Mouse (Mus musculus) kidney, embryonic 16.5 days (tissue): ENCODE measurements at regions not wholly inside any gene's neighbourhood (a gene's known extent, or its start where the extent isn't known, plus 50 kb on each side); places are given as distances from the start of the nearest gene placed in this dataset.

Experiments used
- ATAC-seq: fragments of 200-750 bp; cut with Nextera tagmentation; 2 replicates; pipeline ENCODE4 v1.8.0; 2017; ENCODE audit warnings: moderate TSS enrichment; ENCODE audit not compliant: low FRiP score, low TSS enrichment
- H3K27ac ChIP-seq: fragments of 300-500 bp; sonication (generic); 2 replicates; pipeline ENCODE4 v1.5.1; 2014; ENCODE audit warnings: low read length
- H3K27me3 ChIP-seq: fragments of 300-500 bp; sonication (generic); 2 replicates; pipeline ENCODE4 v1.6.1; 2014; ENCODE audit warnings: low read length, control low read depth, mixed read lengths; ENCODE audit not compliant: insufficient read depth
- H3K36me3 ChIP-seq: fragments of 300-500 bp; sonication (generic); 2 replicates; pipeline ENCODE4 v1.6.1; 2014; ENCODE audit warnings: low read length, control low read depth, mixed read lengths; ENCODE audit not compliant: insufficient read depth
- H3K4me1 ChIP-seq: fragments of 300-500 bp; sonication (generic); 2 replicates; pipeline ENCODE4 v1.6.1; 2014; ENCODE audit warnings: low read length, control low read depth, mixed read lengths; ENCODE audit not compliant: insufficient read depth
- H3K4me2 ChIP-seq: fragments of 300-500 bp; sonication (generic); replicated peaks from 2 replicates; pipeline ENCODE4 v1.6.1; 2014; ENCODE audit warnings: low read depth, low read length
- H3K4me3 ChIP-seq: fragments of 300-500 bp; sonication (generic); 2 replicates; pipeline ENCODE4 v1.5.1; 2014; ENCODE audit warnings: mild to moderate bottlenecking, low read length
- H3K9ac ChIP-seq: fragments of 300-500 bp; sonication (generic); replicated peaks from 2 replicates; pipeline ENCODE4 v1.6.1; 2014; ENCODE audit warnings: low read length
- H3K9me3 ChIP-seq: fragments of 300-500 bp; sonication (generic); 2 replicates; pipeline ENCODE4 v1.6.1; 2016; ENCODE audit warnings: low read length, control low read depth
- WGBS: fragments of 180-500 bp; shearing (Covaris S2); extraction: QIAGEN DNeasy Blood & Tissue Kit; methylation state at CpG from one replicate; pipeline ENCODE4 v1.1.7; 2014; 5-methylcytosine and 5-hydroxymethylcytosine counted together

DNA sequence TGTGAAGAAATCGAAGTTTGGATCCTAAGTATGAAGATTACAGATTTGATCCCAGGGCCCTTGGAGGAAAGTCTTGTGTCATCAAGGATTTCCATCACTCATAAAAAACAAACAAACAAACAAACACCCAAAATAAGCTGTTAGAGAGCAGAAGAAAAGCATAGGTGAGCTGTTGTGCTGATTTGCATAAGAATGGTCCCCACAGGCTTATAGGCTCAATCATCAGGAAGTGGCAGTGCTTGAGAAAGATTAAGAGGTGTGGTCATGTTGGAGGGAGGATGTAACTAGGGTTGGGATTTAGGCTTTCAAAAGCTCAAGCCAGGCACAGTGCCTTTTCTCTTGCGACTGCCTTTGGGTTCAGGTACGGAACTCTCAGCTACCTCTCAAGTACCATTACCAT lies 205.1 kb downstream of the Gm10260 start:
- no peak overlapping the region for H3K4me2 ChIP-seq
- ATAC-seq, result no peak
- no peak overlapping the region for H3K27ac ChIP-seq
- H3K4me3 ChIP-seq, result no peak overlapping the region
- H3K9ac ChIP-seq, result no peak overlapping the region
- H3K27me3 ChIP-seq, result no peaks in the 10 kb centered on the region
- WGBS, result 87% methylated on average over 3 of the region's 3 CpGs
- peaks cover under 1% of the 10 kb centered on the region; the same call in 1 of the 2 replicates for H3K9me3 ChIP-seq
- H3K36me3 ChIP-seq, result no peaks in the 10 kb centered on the region
- peaks cover 3% of the 10 kb centered on the region; the same call in 1 of the 2 replicates for H3K4me1 ChIP-seq

- no peak overlapping the region for H3K27ac ChIP-seq
- no peak overlapping the region for H3K9ac ChIP-seq
- 53% methylated on average over 5 of the region's 5 CpGs for WGBS
- H3K4me3 ChIP-seq, result no peak overlapping the region
- no peak for ATAC-seq
- no peaks in the 10 kb centered on the region for H3K36me3 ChIP-seq
- no peaks in the 10 kb centered on the region for H3K27me3 ChIP-seq
- H3K4me2 ChIP-seq, result no peak overlapping the region
- peaks cover 3% of the 10 kb centered on the region; the same call in 1 of the 2 replicates for H3K9me3 ChIP-seq
- peaks cover 3% of the 10 kb centered on the region; the same call in 1 of the 2 replicates for H3K4me1 ChIP-seq
Observed at GRCm38 (mm10) chr13:97554601-97555000, 205.8 kb downstream of the Gm10260 start.

- H3K4me2 ChIP-seq, result no peak overlapping the region
- WGBS, result 56% methylated on average over 4 of the region's 4 CpGs
- ATAC-seq, result no peak
- H3K36me3 ChIP-seq, result no peaks in the 10 kb centered on the region
- no peak overlapping the region for H3K9ac ChIP-seq
- no peak overlapping the region for H3K27ac ChIP-seq
- 0 out of 2 replicates have a peak, but pooled peaks cover 3% of the 10 kb centered on the region for H3K9me3 ChIP-seq
- H3K4me1 ChIP-seq, result peaks cover 16% of the 10 kb centered on the region
- no peak overlapping the region for H3K4me3 ChIP-seq
- H3K27me3 ChIP-seq, result no peaks in the 10 kb centered on the region
Observed at GRCm38 (mm10) chr13:97552236-97552635, 208.2 kb downstream of the Gm10260 start.

DNA sequence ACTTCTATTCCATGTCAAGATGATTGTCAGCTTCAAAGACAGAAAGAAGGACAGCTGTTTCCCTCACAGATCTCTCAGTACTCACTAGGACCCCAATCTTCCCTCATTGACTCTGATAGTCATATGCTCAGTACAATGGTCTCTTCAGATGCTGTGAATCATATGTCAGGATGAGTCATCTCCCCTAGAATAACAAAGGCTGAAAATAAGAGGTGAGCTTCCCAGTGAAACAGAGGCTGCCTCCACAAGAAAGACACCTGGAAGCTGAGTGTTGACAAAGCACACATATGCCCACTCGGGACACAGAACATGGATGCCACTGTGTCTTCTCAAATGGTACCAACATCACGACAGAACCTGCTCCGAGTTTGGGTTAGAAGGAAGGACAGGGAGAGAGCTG lies 209.6 kb downstream of the Gm10260 start:
- Histone ChIP-seq H3K27me3 (no peaks in the 10 kb centered on the region), H3K9ac (no peak overlapping the region), H3K4me1 (peaks cover 21% of the 10 kb centered on the region), H3K4me2 (no peak overlapping the region), H3K4me3 (no peak overlapping the region), H3K27ac (no peak overlapping the region), H3K36me3 (no peaks in the 10 kb centered on the region), H3K9me3 (0 out of 2 replicates have a peak, but pooled peaks cover 3% of the 10 kb centered on the region)
- WGBS, result 85% methylated on average over 3 of the region's 3 CpGs
- no peak for ATAC-seq

- H3K36me3 ChIP-seq, result no peaks in the 10 kb centered on the region
- no peak for ATAC-seq
- 90% methylated on average over 5 of the region's 5 CpGs for WGBS
- peaks cover 21% of the 10 kb centered on the region for H3K4me1 ChIP-seq
- no peaks in the 10 kb centered on the region for H3K27me3 ChIP-seq
- 0 out of 2 replicates have a peak, but pooled peaks cover 3% of the 10 kb centered on the region for H3K9me3 ChIP-seq
- no peak overlapping the region for H3K9ac ChIP-seq
- H3K27ac ChIP-seq, result no peak overlapping the region
- H3K4me3 ChIP-seq, result no peak overlapping the region
- H3K4me2 ChIP-seq, result no peak overlapping the region
Observed at GRCm38 (mm10) chr13:97550172-97550571, 210.3 kb downstream of the Gm10260 start.

DNA sequence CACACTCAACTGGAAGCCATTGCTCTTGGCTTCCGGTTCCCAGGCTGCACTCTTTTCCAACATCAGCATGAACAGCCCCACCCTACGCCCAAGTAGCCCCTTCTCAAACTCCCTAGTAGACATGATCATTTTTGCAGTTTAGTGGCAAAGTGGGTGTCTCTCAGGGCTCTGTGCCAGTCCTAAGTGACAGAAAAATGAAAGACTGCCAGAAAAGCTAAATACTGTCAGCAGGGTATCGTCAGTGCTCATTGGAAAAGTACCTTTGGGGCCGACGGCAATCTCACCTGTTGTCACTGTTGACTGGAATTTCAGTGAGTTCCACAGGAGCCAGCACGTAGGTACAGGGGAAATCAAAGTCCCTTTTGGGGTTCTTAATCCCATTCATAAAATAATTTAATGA lies 211.0 kb downstream of the Gm10260 start:
- Histone ChIP-seq H3K4me2 (no peak overlapping the region), H3K27me3 (no peaks in the 10 kb centered on the region), H3K36me3 (no peaks in the 10 kb centered on the region), H3K4me3 (no peak overlapping the region), H3K9me3 (0 out of 2 replicates have a peak, but pooled peaks cover 3% of the 10 kb centered on the region), H3K27ac (peak overlapping the region; percentile 86), H3K4me1 (peaks cover 18% of the 10 kb centered on the region), H3K9ac (no peak overlapping the region)
- no peak for ATAC-seq
- WGBS, result 92% methylated on average over 6 of the region's 6 CpGs

- 15% methylated on average over 9 of the region's 9 CpGs for WGBS
- Histone ChIP-seq H3K4me1 (peaks cover 18% of the 10 kb centered on the region), H3K9me3 (0 out of 2 replicates have a peak, but pooled peaks cover 3% of the 10 kb centered on the region), H3K4me3 (no peak overlapping the region), H3K27me3 (no peaks in the 10 kb centered on the region), H3K4me2 (no peak overlapping the region), H3K36me3 (no peaks in the 10 kb centered on the region), H3K9ac (no peak overlapping the region), H3K27ac (peak overlapping the region; percentile 86)
- ATAC-seq, result peak; percentile 70; the same call in 1 of the 2 replicates
Observed at GRCm38 (mm10) chr13:97548527-97548977, 211.9 kb downstream of the Gm10260 start.

DNA sequence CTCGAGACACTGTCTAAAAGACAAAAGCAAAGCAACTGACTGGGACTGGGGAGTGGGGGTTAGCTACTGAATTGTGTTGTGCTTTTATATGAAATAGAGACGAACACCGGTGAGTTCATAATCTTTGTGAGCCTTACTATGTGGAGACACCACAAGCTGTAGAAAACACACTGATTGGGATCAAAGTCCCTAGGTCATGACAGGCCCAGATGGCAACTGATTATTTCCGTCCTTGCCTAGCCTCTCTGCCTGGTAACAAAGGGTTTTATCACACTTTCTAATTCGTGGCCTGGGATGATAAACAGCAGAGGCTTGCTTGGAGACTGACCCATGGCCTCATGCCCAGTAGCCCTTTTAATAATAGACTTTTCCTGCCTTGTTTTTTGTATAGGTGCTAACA lies 213.5 kb downstream of the Gm10260 start:
- peaks cover 18% of the 10 kb centered on the region for H3K4me1 ChIP-seq
- WGBS, result 59% methylated on average over 5 of the region's 5 CpGs
- H3K9me3 ChIP-seq, result 0 out of 2 replicates have a peak, but pooled peaks cover 3% of the 10 kb centered on the region
- H3K4me2 ChIP-seq, result no peak overlapping the region
- no peak overlapping the region for H3K4me3 ChIP-seq
- H3K36me3 ChIP-seq, result no peaks in the 10 kb centered on the region
- H3K9ac ChIP-seq, result no peak overlapping the region
- ATAC-seq, result no peak
- peak overlapping the region; percentile 30; the same call in 1 of the 2 replicates for H3K27ac ChIP-seq
- H3K27me3 ChIP-seq, result no peaks in the 10 kb centered on the region

DNA sequence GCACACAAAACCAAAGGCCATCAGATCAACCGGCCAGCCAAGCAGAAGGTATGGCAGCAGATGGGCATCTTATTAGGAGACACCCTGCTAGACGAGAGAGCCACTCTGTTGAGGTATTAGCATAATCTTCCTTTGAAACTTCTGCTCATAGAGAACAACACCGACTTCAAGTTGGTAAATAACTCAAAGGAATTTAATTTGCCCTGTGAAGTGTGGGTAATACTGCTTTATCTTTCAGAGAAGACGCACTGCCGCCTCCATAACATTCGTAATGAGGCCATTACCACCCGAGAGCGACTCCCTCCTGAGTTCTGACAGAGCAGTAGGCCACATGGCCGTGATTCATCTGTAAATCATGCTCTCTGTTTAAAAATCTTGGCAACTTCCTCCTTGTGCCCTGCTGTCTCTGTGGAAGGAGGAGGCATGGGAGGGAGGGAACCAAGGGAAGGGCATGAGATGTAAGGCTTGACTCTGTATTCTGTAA lies 214.4 kb downstream of the Gm10260 start:
- ATAC-seq, result no peak
- Histone ChIP-seq H3K27me3 (no peaks in the 10 kb centered on the region), H3K4me2 (no peak overlapping the region), H3K9me3 (0 out of 2 replicates have a peak, but pooled peaks cover 3% of the 10 kb centered on the region), H3K36me3 (no peaks in the 10 kb centered on the region), H3K27ac (no peak overlapping the region), H3K4me1 (peaks cover 18% of the 10 kb centered on the region), H3K9ac (no peak overlapping the region), H3K4me3 (no peak overlapping the region)
- 46% methylated on average over 9 of the region's 9 CpGs for WGBS

DNA sequence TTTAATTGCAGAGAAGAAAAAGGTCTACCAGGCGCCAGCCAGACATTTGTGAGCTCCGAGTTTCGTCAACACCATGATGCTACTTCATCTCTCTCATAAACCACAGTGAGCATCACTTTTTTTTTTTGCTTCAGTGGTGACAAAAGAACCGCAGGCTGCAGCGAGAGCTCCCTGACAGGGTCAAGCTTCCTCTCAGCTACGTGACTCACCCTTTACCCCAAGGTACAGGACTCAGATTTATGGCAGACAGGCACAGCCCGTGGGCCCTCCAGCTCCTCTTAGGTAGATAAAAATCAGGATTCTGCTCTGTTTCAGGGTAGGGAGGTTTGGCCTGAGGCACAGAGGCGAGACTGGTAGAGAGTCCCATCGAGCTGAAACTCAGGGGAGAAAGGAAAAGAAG lies 220.7 kb downstream of the Gm10260 start:
- 29% methylated on average over 9 of the region's 9 CpGs for WGBS
- Histone ChIP-seq H3K4me3 (no peak overlapping the region), H3K27ac (no peak overlapping the region), H3K36me3 (no peaks in the 10 kb centered on the region), H3K27me3 (no peaks in the 10 kb centered on the region), H3K9ac (no peak overlapping the region), H3K4me1 (peaks cover 8% of the 10 kb centered on the region), H3K4me2 (no peak overlapping the region), H3K9me3 (no peaks in the 10 kb centered on the region)
- no peak for ATAC-seq
